Mouse (Mus musculus) adrenal gland, postnatal 25 days (tissue): ENCODE data around the gene Gm16253. TPM values are rescaled to one million over a fixed set of nuclear protein-coding genes. Genes with fewer than 3 reads are reported as not detected.

ENCODE experiments used
- DNase-seq: peaks from one replicate; pipeline ENCODE4 v3.0.0; 2021; ENCODE audit warnings: mixed read lengths
- total RNA-seq: library from RNA; stranded (reverse); gene quantifications from 2 replicates; pipeline ENCODE4 v1.2.3, GENCODE M21; 2021

Gene Gm16253
- total RNA-seq, 1 experiment from 2014 or later, result not detected

GRCm38 (mm10) chr3:96557694-96558093, 19.1 kb upstream of the Gm16253 start, which contains the start of gene Txnip:
Gene Txnip, plus strand, starts transcription at chr3:96557957.
- peak; percentile 100 for DNase-seq

GRCm38 (mm10) chr3:96558159-96558558, 18.6 kb upstream of the Gm16253 start:
- DNase-seq, result no peak

- DNase-seq, result no peak
These were observed 18.1 kb upstream of the Gm16253 start for GRCm38 (mm10) chr3:96558668-96559196.

- DNase-seq, result no peak
These were observed 17.3 kb upstream of the Gm16253 start for GRCm38 (mm10) chr3:96559398-96559910.

GRCm38 (mm10) chr3:96559911-96560850, 16.6 kb upstream of the Gm16253 start:
- no peak for DNase-seq

GRCm38 (mm10) chr3:96560881-96561668, 15.7 kb upstream of the Gm16253 start:
- DNase-seq, result no peak

GRCm38 (mm10) chr3:96561946-96562681, 14.7 kb upstream of the Gm16253 start:
- DNase-seq, result no peak

GRCm38 (mm10) chr3:96563267-96563666, 13.5 kb upstream of the Gm16253 start:
- no peak for DNase-seq

- DNase-seq, result no peak
These were observed 12.7 kb upstream of the Gm16253 start for GRCm38 (mm10) chr3:96563911-96564632.

GRCm38 (mm10) chr3:96564633-96565032, 12.2 kb upstream of the Gm16253 start:
- no peak for DNase-seq

- no peak for DNase-seq
These were observed 11.7 kb upstream of the Gm16253 start for GRCm38 (mm10) chr3:96565105-96565504.

GRCm38 (mm10) chr3:96566661-96567450, 9.9 kb upstream of the Gm16253 start:
- no peak for DNase-seq

- DNase-seq, result no peak
These were observed 8.2 kb upstream of the Gm16253 start for GRCm38 (mm10) chr3:96568605-96569004.

- DNase-seq, result no peak
These were observed 7.3 kb upstream of the Gm16253 start for GRCm38 (mm10) chr3:96569506-96569905.

GRCm38 (mm10) chr3:96569966-96570605, 6.7 kb upstream of the Gm16253 start:
- no peak for DNase-seq

GRCm38 (mm10) chr3:96570643-96571042, 6.1 kb upstream of the Gm16253 start:
- DNase-seq, result no peak

GRCm38 (mm10) chr3:96571336-96571735, 5.4 kb upstream of the Gm16253 start:
- DNase-seq, result no peak

GRCm38 (mm10) chr3:96571896-96572698, 4.7 kb upstream of the Gm16253 start:
- DNase-seq, result no peak
